Mouse (Mus musculus): ENCODE data around the gene Mical3. TPM values are rescaled to one million over a fixed set of nuclear protein-coding genes. Genes with fewer than 3 reads are reported as not detected.

The Mical3 gene
- total RNA-seq, 1 experiment from 2014 or later = 56.9 TPM

GRCm38 (mm10) chr6:121109181-121109981 is 21.4 kb downstream of the Mical3 start:
- peak; percentile 68 for DNase-seq

GRCm38 (mm10) chr6:121108075-121108474 is 22.7 kb downstream of the Mical3 start:
- no peak for DNase-seq

GRCm38 (mm10) chr6:121106711-121107405 is 23.9 kb downstream of the Mical3 start:
- DNase-seq = no peak

GRCm38 (mm10) chr6:121105726-121106125 is 25.1 kb downstream of the Mical3 start:
- DNase-seq = no peak

GRCm38 (mm10) chr6:121103406-121104171 is 27.2 kb downstream of the Mical3 start:
- no peak for DNase-seq

DNA sequence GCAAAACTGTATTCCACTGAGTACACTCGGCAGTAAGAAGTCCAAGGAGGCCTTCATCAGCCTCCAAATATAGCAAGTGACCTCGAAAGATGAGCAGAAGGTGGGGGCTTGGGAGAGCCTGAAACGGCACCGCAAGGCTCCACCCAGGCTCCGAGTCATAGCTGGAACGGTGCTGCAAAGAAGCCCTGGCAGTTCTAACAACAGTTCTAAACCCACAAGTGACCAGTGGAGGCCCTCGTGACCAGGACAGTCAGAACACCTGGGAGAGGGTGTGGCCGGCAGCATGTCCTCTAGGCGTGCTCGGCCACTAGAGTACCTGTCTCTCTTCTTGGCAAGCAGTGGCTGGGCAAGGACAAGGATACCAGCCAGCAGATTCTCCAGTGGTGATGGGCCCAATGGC is 27.9 kb downstream of the Mical3 start:
- peak; percentile 65 for DNase-seq

- DNase-seq = no peak
These were observed 28.7 kb downstream of the Mical3 start for GRCm38 (mm10) chr6:121102084-121102483.

- no peak for DNase-seq
These were observed 29.6 kb downstream of the Mical3 start for GRCm38 (mm10) chr6:121101201-121101600.

- DNase-seq = no peak
These were observed 31.0 kb downstream of the Mical3 start for GRCm38 (mm10) chr6:121099831-121100230.

DNA sequence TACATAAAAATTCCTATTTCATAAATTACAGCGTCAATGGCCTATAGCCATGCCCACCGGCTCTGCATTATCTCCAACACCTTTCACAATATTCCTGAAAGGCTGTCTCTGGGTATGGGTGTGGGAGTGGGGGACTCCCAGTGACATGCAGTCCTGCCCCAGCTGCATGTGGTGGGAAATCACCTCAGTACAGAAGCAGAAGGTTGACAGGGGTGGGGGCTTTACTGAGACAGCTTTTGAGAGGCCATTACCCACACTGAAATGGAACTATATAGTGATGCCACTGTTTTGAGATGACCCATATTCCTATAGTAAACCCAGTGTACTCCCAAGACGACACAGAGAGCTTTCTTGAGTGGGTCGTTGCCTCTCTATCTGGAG is 31.6 kb downstream of the Mical3 start:
- no peak for DNase-seq

DNA sequence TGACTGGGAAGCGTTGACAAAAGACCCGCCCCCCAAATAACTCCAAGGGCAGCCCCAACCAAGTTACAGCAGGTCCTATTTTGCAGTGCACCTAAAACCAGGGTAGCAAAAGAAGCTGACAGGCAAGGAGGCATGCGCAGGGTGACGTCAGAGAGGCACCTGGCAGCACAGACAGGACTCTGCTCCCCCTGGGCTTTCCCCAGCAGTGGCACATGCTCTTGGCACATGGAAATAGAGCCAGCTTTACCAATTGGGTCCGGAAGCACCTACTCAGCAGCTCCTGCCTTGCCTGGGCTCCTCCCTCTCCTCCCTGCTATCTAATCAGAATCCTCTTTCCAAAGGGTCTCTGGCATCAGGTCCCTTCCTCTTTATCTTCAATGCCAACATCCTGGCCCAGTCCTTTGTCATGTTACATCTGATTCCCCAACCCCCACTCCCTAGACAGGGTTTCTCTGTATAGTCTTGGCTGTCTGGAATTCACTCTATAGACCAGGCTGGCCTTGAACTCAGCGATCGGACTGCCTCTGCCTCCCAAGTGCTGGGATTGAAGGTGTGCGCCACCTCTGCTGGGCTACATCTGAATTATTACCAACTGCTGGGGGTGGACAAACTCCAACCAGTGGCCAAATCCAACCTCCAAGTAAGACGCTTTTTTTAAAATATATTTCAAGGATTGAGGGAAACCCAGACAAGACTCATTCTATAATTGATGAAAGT is 32.1 kb downstream of the Mical3 start:
- DNase-seq = peak; percentile 53

- DNase-seq = no peak
These were observed 32.7 kb downstream of the Mical3 start for GRCm38 (mm10) chr6:121098109-121098508.

DNA sequence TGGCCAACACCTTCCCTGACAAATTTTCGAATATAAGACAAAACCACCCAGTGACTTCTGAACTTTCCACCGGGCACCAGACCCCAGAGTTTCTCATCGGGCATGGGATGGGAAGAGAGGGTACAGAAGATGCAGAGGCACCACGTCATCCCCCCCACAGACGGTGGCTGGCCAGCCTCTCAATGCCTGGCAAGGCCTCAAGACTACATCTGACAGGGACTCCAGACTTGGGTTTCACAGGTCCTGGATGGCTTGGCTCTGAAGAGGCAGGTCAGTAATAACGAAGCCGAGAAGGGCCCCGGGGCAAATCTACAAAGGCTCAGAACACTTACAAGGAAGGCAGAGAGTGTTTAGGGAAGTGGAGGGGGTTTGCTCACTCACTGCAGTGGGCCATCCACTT is 33.9 kb downstream of the Mical3 start:
- DNase-seq = no peak

DNA sequence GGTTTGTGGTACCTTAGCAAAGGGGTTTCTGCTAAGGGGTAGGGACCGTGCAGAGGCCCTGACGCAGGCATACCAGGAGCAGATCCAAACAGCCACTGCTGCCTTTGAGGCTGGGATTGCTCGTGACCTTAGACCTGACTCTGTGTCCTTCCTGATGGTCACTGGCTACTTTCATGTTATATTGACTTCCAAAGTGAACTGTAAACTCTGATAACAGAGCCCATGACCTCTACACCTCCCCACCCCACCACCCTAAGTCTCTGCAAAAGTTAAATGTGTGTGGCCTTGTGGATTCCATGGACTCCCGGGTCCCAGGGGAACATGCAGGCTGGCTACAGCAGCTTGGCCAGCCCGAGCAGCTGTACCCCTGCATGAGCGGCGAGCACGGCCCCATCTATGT is 34.4 kb downstream of the Mical3 start:
- no peak for DNase-seq

DNA sequence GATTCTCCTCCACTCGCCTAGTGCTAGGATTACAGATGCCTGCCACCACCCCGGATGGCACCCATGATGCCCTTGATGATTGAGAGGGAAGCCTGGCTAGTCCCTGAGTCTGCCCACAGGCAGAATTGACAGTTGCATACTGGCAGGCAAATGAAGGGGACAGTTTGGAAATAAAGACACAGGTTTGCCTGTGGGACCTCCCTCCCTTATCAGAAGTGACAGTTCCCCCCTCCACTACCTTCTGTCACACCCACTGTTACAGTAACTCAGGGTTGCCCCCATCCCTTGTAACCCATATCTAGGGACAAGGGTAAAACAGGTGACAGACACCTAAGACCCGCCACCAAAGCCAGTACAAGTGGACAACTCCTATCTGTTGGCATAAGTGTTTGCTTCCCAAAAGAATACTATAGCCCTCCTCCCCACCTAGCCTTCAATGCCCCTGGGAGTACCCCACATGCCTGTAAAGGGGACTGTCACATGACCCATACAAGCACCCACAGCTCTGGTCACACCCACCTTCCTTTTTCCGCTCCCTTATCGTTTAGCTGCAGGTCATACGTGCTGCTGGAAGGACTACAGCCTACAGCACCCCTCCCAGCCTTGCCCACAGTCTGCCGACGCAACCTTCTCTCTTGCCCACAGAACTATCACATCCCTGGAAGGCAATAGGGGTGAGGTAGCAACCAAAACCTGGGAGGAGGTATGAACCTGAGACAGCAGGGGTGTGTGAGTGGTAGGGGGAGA is 37.0 kb downstream of the Mical3 start:
- DNase-seq = no peak

- no peak for DNase-seq
These were observed 40.0 kb downstream of the Mical3 start for GRCm38 (mm10) chr6:121090786-121091185.

DNA sequence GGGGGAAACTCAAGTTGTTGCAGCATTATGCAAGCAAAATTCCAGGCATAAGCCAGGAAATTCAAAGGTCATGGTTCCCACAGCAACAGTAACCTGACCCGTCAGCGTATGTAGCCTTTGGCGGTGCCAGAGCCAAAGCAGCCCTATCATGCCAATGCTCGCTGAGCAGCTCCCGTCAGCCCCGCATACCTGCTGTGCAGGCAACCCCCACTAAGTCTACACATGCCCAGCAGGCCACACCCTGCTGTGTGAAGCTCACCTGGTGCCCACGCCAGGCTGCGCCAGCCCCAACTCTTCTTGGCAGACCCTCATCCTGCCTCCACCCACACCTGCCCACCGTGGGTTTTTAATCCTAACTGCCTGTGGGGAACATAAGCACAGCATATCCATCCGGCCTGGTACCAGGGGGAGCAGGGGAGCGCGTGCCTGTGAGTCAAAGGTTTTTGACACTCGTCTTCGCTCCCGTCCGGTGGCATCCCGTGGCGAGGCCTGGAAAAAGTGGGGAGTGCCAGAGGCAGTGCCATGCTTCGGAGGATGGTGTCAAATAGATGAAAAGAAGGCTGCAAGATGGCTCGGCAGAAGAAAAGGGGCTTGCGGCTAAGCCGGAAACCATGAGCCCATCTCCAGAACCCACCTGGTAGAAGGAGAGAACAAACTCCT is 43.1 kb downstream of the Mical3 start:
- peak; percentile 80 for DNase-seq

DNA sequence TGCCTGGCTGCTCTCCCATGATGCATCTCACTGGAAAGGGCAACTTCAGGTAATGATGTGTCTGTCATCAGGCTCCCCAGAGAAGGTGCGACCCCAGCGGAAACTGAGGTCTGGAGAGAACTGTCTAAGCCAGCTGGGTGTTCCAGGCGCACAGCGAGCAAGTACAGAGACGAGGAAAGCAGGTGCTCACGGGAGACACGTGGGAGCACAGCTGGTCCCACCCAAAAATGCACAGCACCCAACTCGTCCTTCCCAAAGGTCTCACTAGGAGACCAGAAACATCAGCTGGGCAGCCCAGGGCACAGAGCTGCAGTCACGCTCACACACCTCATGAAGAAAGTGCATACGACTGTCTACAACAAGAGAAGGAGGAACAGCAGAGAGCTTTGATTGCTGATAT is 43.7 kb downstream of the Mical3 start:
- DNase-seq = no peak

- no peak for DNase-seq
These were observed 44.6 kb downstream of the Mical3 start for GRCm38 (mm10) chr6:121086226-121086625.

DNA sequence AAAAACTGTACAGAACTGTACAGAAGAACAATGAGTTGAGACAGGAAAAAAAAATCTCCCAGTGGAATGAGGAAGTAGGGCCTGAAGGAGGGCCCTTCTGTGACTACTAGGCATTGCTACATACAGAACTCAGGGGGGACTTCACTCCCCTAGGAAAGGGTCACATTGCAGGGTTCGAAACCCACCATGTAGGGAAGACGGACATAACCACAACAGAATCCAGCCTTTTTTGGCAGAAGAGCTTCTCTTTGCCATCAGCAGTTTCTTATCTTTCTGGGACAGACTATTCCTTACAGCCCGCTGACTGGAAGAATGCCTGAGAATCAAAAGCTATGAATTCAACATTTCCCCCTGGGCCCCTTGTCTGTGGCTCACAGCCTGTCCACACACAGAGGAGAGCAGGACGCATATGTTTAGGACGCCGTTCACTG is 46.7 kb downstream of the Mical3 start:
- no peak for DNase-seq

DNA sequence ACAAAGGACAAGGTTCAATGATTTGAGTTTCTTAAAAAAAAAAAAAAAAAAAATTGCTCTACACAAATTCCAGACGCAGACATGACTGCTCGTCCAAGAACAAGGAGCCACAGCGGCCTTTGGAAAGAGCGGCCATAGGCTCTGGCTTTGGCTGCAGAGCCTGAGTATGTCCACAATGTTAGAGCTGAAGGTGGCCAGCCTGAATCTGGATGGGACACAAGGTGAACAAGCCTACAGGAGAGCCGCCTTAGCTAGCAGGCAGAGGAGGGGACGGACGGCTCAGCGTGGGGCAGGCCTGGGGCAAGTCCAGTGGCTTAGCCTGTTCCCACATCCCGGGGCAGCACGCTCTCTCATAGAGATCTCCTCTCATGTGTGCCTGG is 48.7 kb downstream of the Mical3 start:
- DNase-seq = no peak
